9 mouse cellular contexts compared by ENCODE assay signal in genomic region chr10:38269136-38269535, GRCm38 (mm10).
DNase-seq lines count a peak whose midpoint lies in the region; ATAC-seq and TF ChIP-seq lines count a peak whose summit lies in the region.
"Had no signal": no experiment of that assay in that cellular context is flagged by ENCODE, and none has a peak within 500 bp of the region (broad histone marks: within the 10 kb centered on the region; RNA-seq: fewer than 3 reads in every experiment).

No protein-coding gene starts in this region.

- H3K36me3 ChIP-seq in heart, postnatal 0 days (replicated peaks; ENCODE audit: control insufficient read depth, insufficient read depth, low read length), result no peaks in the 10 kb centered on the region
- H3K36me3 ChIP-seq in heart, embryonic 12.5 days, result no peaks in the 10 kb centered on the region
- H3K36me3 ChIP-seq: limb, embryonic 15.5 days had no signal

- no peak for TF ChIP-seq EP300 in heart, postnatal 0 days (IDR thresholded peaks at IDR 0.05; ENCODE audit: low read depth)

- ATAC-seq in heart, postnatal 0 days (ENCODE audit: insufficient read depth, low read depth), result no peak
- ATAC-seq in heart, embryonic 12.5 days (ENCODE audit: insufficient number of reproducible peaks, low FRiP score), result no peak

- no peak for DNase-seq in heart, postnatal 0 days (ENCODE audit: low spot score)
- DNase-seq in A20 (ENCODE audit: low read depth, low spot score) (peak; percentile 45), ZHBTc4 (ENCODE audit: low read depth, low spot score) (peak; percentile 16)
- peak; percentile 1 for DNase-seq in induced T-regulatory cell, adult 2 months (ENCODE audit: low read depth)
- no peak for DNase-seq in ovary, postnatal 36 days (ENCODE audit: low spot score)
- no peak for DNase-seq in urinary bladder, adult 2 months (ENCODE audit: low spot score)
- no peak for DNase-seq in Muller cell, postnatal 12 days (ENCODE audit: inconsistent ontology term)

- H3K4me2 ChIP-seq in heart, postnatal 0 days (ENCODE audit: low read depth, low read length), result no peak overlapping the region
- H3K4me2 ChIP-seq in heart, embryonic 12.5 days, result no peak overlapping the region
- H3K4me2 ChIP-seq: limb, embryonic 15.5 days had no signal

- no peaks in the 10 kb centered on the region for H3K9me3 ChIP-seq in heart, postnatal 0 days (replicated peaks; ENCODE audit: control insufficient read depth, low read length)
- no peaks in the 10 kb centered on the region for H3K9me3 ChIP-seq in heart, embryonic 12.5 days (replicated peaks)
- H3K9me3 ChIP-seq: limb, embryonic 15.5 days had no signal

- peak; percentile 56 for TF ChIP-seq CTCF in heart, postnatal 0 days (IDR thresholded peaks at IDR 0.05; ENCODE audit: low read depth)

- H3K9ac ChIP-seq in heart, postnatal 0 days (replicated peaks; ENCODE audit: low read depth, low read length), result no peak overlapping the region
- no peak overlapping the region for H3K9ac ChIP-seq in heart, embryonic 12.5 days
- H3K9ac ChIP-seq: limb, embryonic 15.5 days had no signal

- H3K27me3 ChIP-seq in heart, postnatal 0 days (ENCODE audit: control insufficient read depth, insufficient read depth, low read length), result no peaks in the 10 kb centered on the region
- H3K27me3 ChIP-seq in heart, embryonic 12.5 days (replicated peaks), result no peaks in the 10 kb centered on the region
- H3K27me3 ChIP-seq: limb, embryonic 15.5 days had no signal

- no peak overlapping the region for H3K27ac ChIP-seq in heart, postnatal 0 days (ENCODE audit: low read depth)
- H3K27ac ChIP-seq in heart, embryonic 12.5 days (ENCODE audit: poor library complexity, severe bottlenecking), result no peak overlapping the region
- H3K27ac ChIP-seq: limb, embryonic 15.5 days had no signal

- 82% methylated on average over 1 of the region's 1 CpGs for WGBS in heart, postnatal 0 days
- WGBS in heart, embryonic 12.5 days, result 85% methylated on average over 1 of the region's 1 CpGs

- no peaks in the 10 kb centered on the region for H3K4me1 ChIP-seq in heart, postnatal 0 days (ENCODE audit: control insufficient read depth, insufficient read depth)
- 0 out of 2 replicates have a peak, but pooled peaks cover 4% of the 10 kb centered on the region for H3K4me1 ChIP-seq in heart, embryonic 12.5 days (replicated peaks)
- H3K4me1 ChIP-seq: limb, embryonic 15.5 days had no signal

- H3K4me3 ChIP-seq in heart, postnatal 0 days (ENCODE audit: low read depth, low read length), result no peak overlapping the region
- no peak overlapping the region for H3K4me3 ChIP-seq in heart, embryonic 12.5 days
- H3K4me3 ChIP-seq: limb, embryonic 15.5 days had no signal

Comparison
In these comparisons a context has a peak if more than half of its experiments do, and no peak if none do; other contexts are left out.
1. DNase-seq: peak in A20 (single experiment), ZHBTc4 (single experiment) and induced T-regulatory cell, adult 2 months (single experiment); none in heart, postnatal 0 days (single experiment), ovary, postnatal 36 days (single experiment), urinary bladder, adult 2 months (single experiment) and Muller cell, postnatal 12 days (single experiment).